Mouse (Mus musculus) limb, embryonic 14.5 days (tissue): ENCODE measurements around the gene Gatad1. TPM values are rescaled to one million over a fixed set of nuclear protein-coding genes. Genes with fewer than 3 reads are reported as not detected.
A peak's percentile ranks its signal among the peaks of the same experiment; 100 is the strongest.

Source experiments
- ATAC-seq: fragments of 200-750 bp; cut with Nextera tagmentation; 2 replicates; pipeline ENCODE4 v1.8.0; 2017; ENCODE audit warnings: low read depth, moderate number of reproducible peaks, moderate TSS enrichment; ENCODE audit not compliant: low FRiP score
- DNase-seq: peaks from one replicate; pipeline ENCODE4 v3.0.0-alpha.2; 2015; ENCODE audit warnings: low spot score
- H3K27ac ChIP-seq: fragments of 300-500 bp; sonication (generic); replicated peaks from 2 replicates; pipeline ENCODE4 v1.5.1; 2014; ENCODE audit warnings: low read depth, mild to moderate bottlenecking, low read length, moderate library complexity, mixed read lengths
- H3K27me3 ChIP-seq: fragments of 300-500 bp; sonication (generic); 2 replicates; pipeline ENCODE4 v1.6.1; 2014; ENCODE audit warnings: low read length, mixed read lengths; ENCODE audit not compliant: control insufficient read depth, insufficient read depth
- H3K36me3 ChIP-seq: fragments of 300-500 bp; sonication (generic); 2 replicates; pipeline ENCODE4 v1.6.1; 2014; ENCODE audit warnings: mild to moderate bottlenecking, low read length, moderate library complexity, mixed read lengths; ENCODE audit not compliant: control insufficient read depth, insufficient read depth
- H3K4me1 ChIP-seq: fragments of 300-500 bp; sonication (generic); 2 replicates; pipeline ENCODE4 v1.6.1; 2014; ENCODE audit warnings: antibody characterized with exemption, low read length, mixed read lengths; ENCODE audit not compliant: control insufficient read depth, insufficient read depth
- H3K4me2 ChIP-seq: fragments of 300-500 bp; sonication (generic); replicated peaks from 2 replicates; pipeline ENCODE4 v1.6.1; 2014; ENCODE audit warnings: low read depth, mild to moderate bottlenecking, low read length, moderate library complexity; ENCODE audit not compliant: severe bottlenecking
- H3K4me3 ChIP-seq: fragments of 300-500 bp; sonication (generic); replicated peaks from 2 replicates; pipeline ENCODE4 v1.5.1; 2014; ENCODE audit warnings: low read length
- H3K9ac ChIP-seq: fragments of 300-500 bp; sonication (generic); 2 replicates; pipeline ENCODE4 v1.6.1; 2014; ENCODE audit warnings: mild to moderate bottlenecking, low read depth, low read length, moderate library complexity; ENCODE audit not compliant: severe bottlenecking
- H3K9me3 ChIP-seq: fragments of 300-500 bp; sonication (generic); 2 replicates; pipeline ENCODE4 v1.6.1; 2016; ENCODE audit warnings: low read length; ENCODE audit not compliant: control insufficient read depth
- POLR2A ChIP-seq: fragments of 200-500 bp; IDR thresholded peaks from 2 replicates; pipeline ENCODE4 v1.8.0; 2012; ENCODE audit warnings: inconsistent platforms, mild to moderate bottlenecking, moderate library complexity, borderline replicate concordance; ENCODE audit not compliant: insufficient read depth, insufficient read length; ENCODE audit errors: extremely low read depth
- WGBS: fragments of 180-500 bp; shearing (Covaris S2); extraction: QIAGEN DNeasy Blood & Tissue Kit; methylation state at CpG from one replicate; pipeline ENCODE4 v1.1.7; 2014; 5-methylcytosine and 5-hydroxymethylcytosine counted together
- polyA plus RNA-seq, 2 experiments: library from polyadenylated mRNA; depleted of rRNA in 1 of 2; stranded (reverse) in 1 of 2; unstranded in 1 of 2; fragments of >200 nt; fragmentation: Nextera tagmentation in 1 of 2; extraction: Ambion mirVana in 1 of 2; gene quantifications; 2 replicates each; pipeline versions ENCODE4 v1.2.1 to v1.2.3; 2012 to 2014

Gatad1 gene
- polyA plus RNA-seq, 2 experiments: 60.5 to 66.8 TPM

DNA sequence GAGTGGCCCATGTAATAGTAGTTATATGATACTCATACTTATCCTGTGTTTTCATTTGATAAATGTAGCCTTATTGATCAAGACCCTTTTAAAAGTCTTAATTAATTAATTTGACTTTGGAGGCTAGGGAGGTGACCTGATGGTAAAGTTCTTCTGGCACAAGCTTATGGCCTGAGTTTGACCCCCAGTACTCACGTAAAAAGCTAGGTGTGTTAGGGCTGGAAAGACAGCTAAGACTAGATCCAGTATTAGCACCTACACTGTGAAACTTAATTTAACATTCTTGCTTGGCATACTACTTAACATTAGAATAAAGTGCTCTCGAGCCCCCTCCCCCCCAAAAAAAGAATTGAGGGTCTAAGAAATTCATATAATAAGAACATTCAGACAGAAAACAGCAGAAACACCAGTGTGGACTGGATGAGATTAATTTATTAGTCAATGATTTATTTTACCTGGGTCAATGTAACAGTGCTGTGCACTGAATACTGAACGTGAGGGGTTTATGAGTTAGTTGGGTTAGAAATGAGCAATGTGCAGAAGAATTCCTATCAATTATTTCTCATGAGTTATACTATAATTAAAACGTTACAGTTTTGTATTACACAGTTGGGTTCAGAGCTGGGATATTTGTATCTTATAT is 8.7 kb downstream of the Gatad1 start:
- no peak overlapping the region for H3K27ac ChIP-seq
- H3K36me3 ChIP-seq: peaks cover 13% of the 10 kb centered on the region
- no peaks in the 10 kb centered on the region for H3K27me3 ChIP-seq
- no peak for TF ChIP-seq POLR2A
- peaks cover 6% of the 10 kb centered on the region; the same call in 1 of the 2 replicates for H3K4me1 ChIP-seq
- no peaks in the 10 kb centered on the region for H3K9me3 ChIP-seq
- H3K4me3 ChIP-seq: peak overlapping the region; percentile 94
- peak overlapping the region; percentile 43 for H3K4me2 ChIP-seq
- 42% methylated on average over 4 of the region's 4 CpGs for WGBS
- no peak overlapping the region for H3K9ac ChIP-seq
- no peak for DNase-seq
- no peak for ATAC-seq

DNA sequence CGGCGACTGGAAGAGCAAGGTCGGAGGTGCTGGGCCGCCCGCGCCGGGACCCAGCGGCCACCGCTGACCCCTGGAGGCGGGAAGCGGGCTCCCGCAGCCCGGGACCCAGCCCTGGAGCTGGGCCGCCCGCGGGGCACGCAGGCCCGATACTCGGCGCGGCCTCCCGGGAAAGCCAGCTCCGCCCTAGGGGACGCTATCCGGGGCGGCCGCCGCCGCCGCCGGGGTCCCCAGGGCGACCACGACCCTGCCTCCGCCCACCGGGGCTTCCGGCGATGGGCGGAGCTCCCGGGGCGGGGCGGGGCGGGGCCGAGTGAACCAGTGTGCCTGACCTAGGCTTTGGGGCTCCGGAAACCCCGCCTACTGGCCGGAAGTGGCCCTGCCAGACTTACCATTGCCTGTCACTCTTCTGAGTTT is 9.3 kb downstream of the Gatad1 start:
- H3K27me3 ChIP-seq: no peaks in the 10 kb centered on the region
- TF ChIP-seq POLR2A: 0 out of 2 replicates have a peak, but pooled peaks have one; percentile 38
- peaks cover 6% of the 10 kb centered on the region; the same call in 1 of the 2 replicates for H3K4me1 ChIP-seq
- H3K36me3 ChIP-seq: peaks cover 20% of the 10 kb centered on the region
- ATAC-seq: peak; percentile 95
- H3K27ac ChIP-seq: peak overlapping the region; percentile 88
- peak overlapping the region; percentile 94 for H3K4me3 ChIP-seq
- DNase-seq: peak; percentile 90
- WGBS: 0% methylated on average over 3 of the region's 46 CpGs
- H3K9me3 ChIP-seq: no peaks in the 10 kb centered on the region
- peak overlapping the region; percentile 93 for H3K9ac ChIP-seq
- peak overlapping the region; percentile 43 for H3K4me2 ChIP-seq

GRCm38 (mm10) chr5:3646991-3647707 is 9.8 kb downstream of the Gatad1 start:
- peaks cover 6% of the 10 kb centered on the region; the same call in 1 of the 2 replicates for H3K4me1 ChIP-seq
- peaks cover 25% of the 10 kb centered on the region for H3K36me3 ChIP-seq
- no peaks in the 10 kb centered on the region for H3K27me3 ChIP-seq
- H3K4me2 ChIP-seq: peak overlapping the region; percentile 43
- peak; percentile 69 for DNase-seq
- TF ChIP-seq POLR2A: no peak
- ATAC-seq: peak; percentile 74
- peak overlapping the region; percentile 88 for H3K27ac ChIP-seq
- H3K9ac ChIP-seq: peak overlapping the region; percentile 93
- H3K4me3 ChIP-seq: peak overlapping the region; percentile 94
- 4% methylated on average over 37 of the region's 60 CpGs for WGBS
- H3K9me3 ChIP-seq: no peaks in the 10 kb centered on the region

DNA sequence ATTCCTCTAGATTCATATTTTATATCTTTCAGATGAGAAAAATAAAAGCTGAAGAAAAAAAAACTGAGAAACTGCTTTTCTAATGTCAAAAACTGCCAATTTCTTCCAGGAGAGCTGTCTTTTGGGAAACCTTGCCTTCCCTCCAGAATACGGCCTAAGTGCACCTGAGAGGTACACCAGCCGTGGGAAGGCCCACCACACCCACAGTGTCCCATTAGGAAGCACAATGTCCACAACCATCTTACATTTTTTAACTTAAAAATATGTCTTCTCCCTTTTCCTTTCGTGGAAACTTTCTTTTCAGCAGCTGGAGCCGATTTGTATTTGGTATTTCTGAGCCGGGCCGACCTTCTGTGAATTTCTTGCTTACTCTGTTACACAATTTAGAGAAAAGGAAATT is 10.4 kb downstream of the Gatad1 start:
- WGBS: 21% methylated on average over 6 of the region's 6 CpGs
- no peak for ATAC-seq
- DNase-seq: no peak
- Histone ChIP-seq H3K27ac (no peak overlapping the region), H3K27me3 (no peaks in the 10 kb centered on the region), H3K4me2 (peak overlapping the region; percentile 43), H3K4me1 (peaks cover 6% of the 10 kb centered on the region; the same call in 1 of the 2 replicates), H3K9ac (peak overlapping the region; percentile 93; the same call in 1 of the 2 replicates), H3K9me3 (no peaks in the 10 kb centered on the region), H3K4me3 (peak overlapping the region; percentile 94), H3K36me3 (peaks cover 31% of the 10 kb centered on the region)
- TF ChIP-seq POLR2A: no peak

DNA sequence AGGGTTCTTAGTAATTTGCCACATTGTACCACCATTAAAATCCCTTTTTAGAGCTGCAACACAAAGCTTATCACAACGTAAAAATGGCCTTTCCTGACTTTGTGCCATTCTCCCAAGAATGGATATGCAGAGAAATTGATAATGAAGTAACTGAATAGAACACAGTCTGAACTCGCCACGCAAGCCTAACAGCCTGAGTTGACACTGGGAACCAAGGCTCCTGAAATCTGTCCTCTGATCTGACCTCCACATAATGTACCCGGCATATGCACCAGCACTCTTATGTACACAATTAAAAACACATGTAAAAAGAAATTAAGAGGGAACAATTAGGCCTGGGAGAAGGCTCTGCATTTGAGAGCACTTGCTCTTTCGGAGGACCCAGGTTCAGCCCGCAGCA is 11.7 kb downstream of the Gatad1 start:
- peaks cover 6% of the 10 kb centered on the region; the same call in 1 of the 2 replicates for H3K4me1 ChIP-seq
- H3K27ac ChIP-seq: no peak overlapping the region
- peaks cover 42% of the 10 kb centered on the region for H3K36me3 ChIP-seq
- ATAC-seq: no peak
- peak overlapping the region; percentile 18; the same call in 1 of the 2 replicates for H3K4me2 ChIP-seq
- H3K27me3 ChIP-seq: no peaks in the 10 kb centered on the region
- WGBS: 41% methylated on average over 6 of the region's 6 CpGs
- TF ChIP-seq POLR2A: no peak
- no peak for DNase-seq
- no peaks in the 10 kb centered on the region for H3K9me3 ChIP-seq
- H3K9ac ChIP-seq: no peak overlapping the region
- H3K4me3 ChIP-seq: no peak overlapping the region
